Mouse (Mus musculus) lung, postnatal 0 days (tissue): ENCODE measurements around the gene Creb1.
"Not testable (repeated sequence)": the region's sequence is repeated elsewhere in the genome, so short reads cannot be mapped to it uniquely, and the experiment has no call there.

Experiments used
- CTCF ChIP-seq: IDR thresholded peaks from 2 replicates; pipeline ENCODE4 v1.5.1; 2016; ENCODE audit warnings: antibody characterized with exemption, mild to moderate bottlenecking
- EP300 ChIP-seq: IDR thresholded peaks from 2 replicates; pipeline ENCODE4 v1.6.1; 2016; ENCODE audit warnings: antibody characterized with exemption, mild to moderate bottlenecking, control low read depth

- not testable (repeated sequence) for TF ChIP-seq EP300, CTCF
These were observed 110.1 kb downstream of the Creb1 start for GRCm38 (mm10) chr1:64642541-64642940.
